Mouse (Mus musculus) stomach, embryonic 14.5 days (tissue): ENCODE measurements at regions not wholly inside any gene's neighbourhood (a gene's known extent, or its start where the extent isn't known, plus 50 kb on each side); places are given as distances from the start of the nearest gene placed in this dataset.

Experiments used
- ATAC-seq: fragments of 200-750 bp; cut with Nextera tagmentation; 2 replicates; pipeline ENCODE4 v1.8.0; 2017; ENCODE audit warnings: low read depth, moderate TSS enrichment; ENCODE audit not compliant: insufficient number of reproducible peaks, insufficient read depth, low FRiP score
- H3K27ac ChIP-seq: fragments of 300-500 bp; sonication (generic); 2 replicates; pipeline ENCODE4 v1.5.1; 2014; ENCODE audit warnings: mild to moderate bottlenecking, low read length, moderate library complexity, mixed read lengths
- H3K27me3 ChIP-seq: fragments of 300-500 bp; sonication (generic); 2 replicates; pipeline ENCODE4 v1.6.1; 2014; ENCODE audit warnings: low read length, control low read depth, mixed read lengths; ENCODE audit not compliant: control insufficient read depth, insufficient read depth
- H3K36me3 ChIP-seq: fragments of 300-500 bp; sonication (generic); 2 replicates; pipeline ENCODE4 v1.6.1; 2014; ENCODE audit warnings: mild to moderate bottlenecking, control low read depth, low read length, moderate library complexity, mixed read lengths; ENCODE audit not compliant: control insufficient read depth, insufficient read depth
- H3K4me1 ChIP-seq: fragments of 300-500 bp; sonication (generic); 2 replicates; pipeline ENCODE4 v1.6.1; 2014; ENCODE audit warnings: low read length, control low read depth, mixed read lengths; ENCODE audit not compliant: control insufficient read depth, insufficient read depth
- H3K4me2 ChIP-seq: fragments of 300-500 bp; sonication (generic); replicated peaks from 2 replicates; pipeline ENCODE4 v1.6.1; 2014; ENCODE audit warnings: low read depth, low read length, control low read depth
- H3K4me3 ChIP-seq: fragments of 300-500 bp; sonication (generic); 2 replicates; pipeline ENCODE4 v1.5.1; 2014; ENCODE audit warnings: low read depth, low read length, control low read depth
- H3K9ac ChIP-seq: fragments of 300-500 bp; sonication (generic); replicated peaks from 2 replicates; pipeline ENCODE4 v1.6.1; 2014; ENCODE audit warnings: low read depth, mild to moderate bottlenecking, control low read depth, low read length, moderate library complexity, mixed read lengths
- H3K9me3 ChIP-seq: fragments of 300-500 bp; sonication (generic); 2 replicates; pipeline ENCODE4 v1.6.1; 2016; ENCODE audit warnings: low read depth, low read length, control low read depth; ENCODE audit not compliant: control insufficient read depth
- WGBS: fragments of 180-500 bp; shearing (Covaris S2); extraction: QIAGEN DNeasy Blood & Tissue Kit; methylation state at CpG from one replicate; pipeline ENCODE4 v1.1.7; 2014; 5-methylcytosine and 5-hydroxymethylcytosine counted together

GRCm38 (mm10) chr13:35189028-35189711 lies 162.3 kb upstream of the Eci2 start:
- WGBS: 19% methylated on average over 16 of the region's 16 CpGs
- no peak overlapping the region for H3K9ac ChIP-seq
- ATAC-seq: peak; percentile 77
- H3K9me3 ChIP-seq: no peaks in the 10 kb centered on the region
- H3K4me2 ChIP-seq: no peak overlapping the region
- H3K27ac ChIP-seq: peak overlapping the region; percentile 55; the same call in 1 of the 2 replicates
- H3K4me1 ChIP-seq: peaks cover 8% of the 10 kb centered on the region; the same call in 1 of the 2 replicates
- no peaks in the 10 kb centered on the region for H3K36me3 ChIP-seq
- no peaks in the 10 kb centered on the region for H3K27me3 ChIP-seq
- no peak overlapping the region for H3K4me3 ChIP-seq

- Histone ChIP-seq H3K9ac (no peak overlapping the region), H3K4me3 (no peak overlapping the region), H3K4me1 (no peaks in the 10 kb centered on the region), H3K9me3 (no peaks in the 10 kb centered on the region), H3K36me3 (no peaks in the 10 kb centered on the region), H3K27ac (no peak overlapping the region), H3K4me2 (no peak overlapping the region), H3K27me3 (no peaks in the 10 kb centered on the region)
- WGBS: 80% methylated on average over 1 of the region's 1 CpGs
- ATAC-seq: no peak
Observed at GRCm38 (mm10) chr13:35202069-35202468, 175.2 kb upstream of the Eci2 start.

GRCm38 (mm10) chr13:35208319-35208718 lies 181.4 kb upstream of the Eci2 start:
- no peak overlapping the region for H3K4me3 ChIP-seq
- no peaks in the 10 kb centered on the region for H3K9me3 ChIP-seq
- no peaks in the 10 kb centered on the region for H3K27me3 ChIP-seq
- H3K4me2 ChIP-seq: no peak overlapping the region
- no peak overlapping the region for H3K27ac ChIP-seq
- H3K36me3 ChIP-seq: no peaks in the 10 kb centered on the region
- no peaks in the 10 kb centered on the region for H3K4me1 ChIP-seq
- 79% methylated on average over 3 of the region's 3 CpGs for WGBS
- ATAC-seq: no peak
- H3K9ac ChIP-seq: no peak overlapping the region

GRCm38 (mm10) chr13:35209551-35209950 lies 182.7 kb upstream of the Eci2 start:
- Histone ChIP-seq H3K9me3 (no peaks in the 10 kb centered on the region), H3K4me3 (no peak overlapping the region), H3K4me1 (no peaks in the 10 kb centered on the region), H3K9ac (no peak overlapping the region), H3K27me3 (no peaks in the 10 kb centered on the region), H3K36me3 (no peaks in the 10 kb centered on the region), H3K4me2 (no peak overlapping the region), H3K27ac (no peak overlapping the region)
- WGBS: 71% methylated on average over 4 of the region's 4 CpGs
- ATAC-seq: no peak

- Histone ChIP-seq H3K9ac (no peak overlapping the region), H3K4me2 (no peak overlapping the region), H3K27ac (no peak overlapping the region), H3K36me3 (no peaks in the 10 kb centered on the region), H3K27me3 (no peaks in the 10 kb centered on the region), H3K9me3 (no peaks in the 10 kb centered on the region), H3K4me1 (no peaks in the 10 kb centered on the region), H3K4me3 (no peak overlapping the region)
- WGBS: 91% methylated on average over 9 of the region's 9 CpGs
- no peak for ATAC-seq
Observed at GRCm38 (mm10) chr13:35211834-35212233, 184.9 kb upstream of the Eci2 start.

- Histone ChIP-seq H3K4me1 (no peaks in the 10 kb centered on the region), H3K4me3 (no peak overlapping the region), H3K27ac (no peak overlapping the region), H3K4me2 (no peak overlapping the region), H3K9ac (no peak overlapping the region), H3K27me3 (no peaks in the 10 kb centered on the region), H3K36me3 (no peaks in the 10 kb centered on the region), H3K9me3 (no peaks in the 10 kb centered on the region)
- no peak for ATAC-seq
- WGBS: 85% methylated on average over 4 of the region's 4 CpGs
Observed at GRCm38 (mm10) chr13:35212276-35212675, 185.4 kb upstream of the Eci2 start.

GRCm38 (mm10) chr13:35214219-35214618 lies 187.3 kb upstream of the Eci2 start:
- Histone ChIP-seq H3K9ac (no peak overlapping the region), H3K4me1 (no peaks in the 10 kb centered on the region), H3K36me3 (no peaks in the 10 kb centered on the region), H3K27ac (no peak overlapping the region), H3K27me3 (no peaks in the 10 kb centered on the region), H3K9me3 (no peaks in the 10 kb centered on the region), H3K4me3 (no peak overlapping the region), H3K4me2 (no peak overlapping the region)
- WGBS: 55% methylated on average over 4 of the region's 4 CpGs
- no peak for ATAC-seq

GRCm38 (mm10) chr13:35226142-35226829 lies 199.4 kb upstream of the Eci2 start:
- WGBS: 58% methylated on average over 7 of the region's 7 CpGs
- ATAC-seq: no peak
- H3K9me3 ChIP-seq: no peaks in the 10 kb centered on the region
- no peaks in the 10 kb centered on the region for H3K27me3 ChIP-seq
- no peak overlapping the region for H3K4me3 ChIP-seq
- no peak overlapping the region for H3K9ac ChIP-seq
- H3K4me1 ChIP-seq: no peaks in the 10 kb centered on the region
- H3K36me3 ChIP-seq: no peaks in the 10 kb centered on the region
- H3K27ac ChIP-seq: no peak overlapping the region
- H3K4me2 ChIP-seq: no peak overlapping the region
